Mouse (Mus musculus): ENCODE data around the gene Man2b1. TPM values are rescaled to one million over a fixed set of nuclear protein-coding genes. Genes with fewer than 3 reads are reported as not detected.
"Not testable (repeated sequence)": the region's sequence is repeated elsewhere in the genome, so short reads cannot be mapped to it uniquely, and the experiment has no call there.

Gene Man2b1
- polyA plus RNA-seq, 1 experiment from 2014 or later, result 40.1 TPM

- no peaks in the 10 kb centered on the region for H3K4me1 ChIP-seq (replicated peaks; ENCODE audit: insufficient read depth, low read length)
These were observed 39.9 kb downstream of the Man2b1 start, which contains the start of gene Zfp791 for GRCm38 (mm10) chr8:85122995-85123394. Gene Zfp791 (minus strand): TSS chr8:85123095.

GRCm38 (mm10) chr8:85123691-85124090 lies 40.6 kb downstream of the Man2b1 start:
- TF ChIP-seq CTCF (IDR thresholded peaks at IDR 0.05; ENCODE audit: low read depth), result no peak

More at GRCm38 (mm10) chr8:85122995-85123394, 39.9 kb downstream of the Man2b1 start, which contains the start of gene Zfp791:
- TF ChIP-seq CTCF (IDR thresholded peaks at IDR 0.05; ENCODE audit: low read depth), result no peak
- no peaks in the 10 kb centered on the region for H3K27me3 ChIP-seq (ENCODE audit: insufficient read depth, low read length)
- ATAC-seq (replicated peaks; ENCODE audit: low FRiP score, low read depth) (no peak), DNase-seq (ENCODE audit: low spot score) (no peak)
- no peaks in the 10 kb centered on the region for H3K9me3 ChIP-seq (replicated peaks; ENCODE audit: low read length)
- no peaks in the 10 kb centered on the region for H3K36me3 ChIP-seq (ENCODE audit: insufficient read depth, low read length)
- H3K4me3 ChIP-seq (replicated peaks; ENCODE audit: low read depth, low read length), result no peak within 1 kb of the TSS
- H3K27ac ChIP-seq, result no peak within 1 kb of the TSS
- WGBS, result 74% methylated on average over 3 of the region's 3 CpGs
- H3K9ac ChIP-seq (ENCODE audit: low read depth, low read length), result no peak within 1 kb of the TSS
- H3K4me2 ChIP-seq (ENCODE audit: low read length), result no peak within 1 kb of the TSS

DNA sequence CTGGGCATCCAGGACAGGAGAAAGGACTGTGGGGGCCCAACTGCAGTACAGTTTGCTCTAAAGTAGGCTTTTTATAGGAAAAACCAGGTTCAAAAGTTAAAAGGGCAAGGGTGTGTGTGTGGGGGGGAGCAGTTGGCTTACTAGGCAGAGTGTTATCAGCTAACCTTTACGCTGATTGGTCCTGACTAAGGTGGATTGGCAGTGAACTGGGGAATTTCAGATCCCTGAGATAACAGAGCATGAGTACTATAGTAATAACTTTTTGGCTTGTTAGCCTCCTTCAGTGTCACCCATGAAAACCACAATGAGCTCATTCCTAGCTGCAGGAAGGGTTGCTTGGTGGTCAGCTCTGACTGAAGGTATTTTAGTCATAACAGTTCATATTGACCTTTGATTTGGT lies 49.3 kb downstream of the Man2b1 start:
- Histone ChIP-seq H3K27ac (no peak overlapping the region), H3K9me3 (replicated peaks; ENCODE audit: low read length) (no peaks in the 10 kb centered on the region), H3K4me2 (ENCODE audit: low read length) (no peak overlapping the region), H3K4me3 (replicated peaks; ENCODE audit: low read depth, low read length) (no peak overlapping the region), H3K27me3 (ENCODE audit: insufficient read depth, low read length) (no peaks in the 10 kb centered on the region), H3K9ac (ENCODE audit: low read depth, low read length) (no peak overlapping the region), H3K4me1 (replicated peaks; ENCODE audit: insufficient read depth, low read length) (no peaks in the 10 kb centered on the region), H3K36me3 (ENCODE audit: insufficient read depth, low read length) (no peaks in the 10 kb centered on the region)
- 82% methylated on average over 1 of the region's 1 CpGs for WGBS
- ATAC-seq (replicated peaks; ENCODE audit: low FRiP score, low read depth), result no peak
- no peak for TF ChIP-seq CTCF (IDR thresholded peaks at IDR 0.05; ENCODE audit: low read depth)
- DNase-seq (ENCODE audit: low spot score), result no peak

More at GRCm38 (mm10) chr8:85123691-85124090, 40.6 kb downstream of the Man2b1 start:
- H3K4me1 ChIP-seq (replicated peaks; ENCODE audit: insufficient read depth, low read length), result no peaks in the 10 kb centered on the region
- ATAC-seq (replicated peaks; ENCODE audit: low FRiP score, low read depth) (no peak), DNase-seq (ENCODE audit: low spot score) (no peak)
- H3K9ac ChIP-seq (ENCODE audit: low read depth, low read length), result no peak overlapping the region
- no peak overlapping the region for H3K4me3 ChIP-seq (replicated peaks; ENCODE audit: low read depth, low read length)
- H3K27me3 ChIP-seq (ENCODE audit: insufficient read depth, low read length), result no peaks in the 10 kb centered on the region
- H3K27ac ChIP-seq, result no peak overlapping the region
- H3K4me2 ChIP-seq (ENCODE audit: low read length), result no peak overlapping the region
- H3K9me3 ChIP-seq (replicated peaks; ENCODE audit: low read length), result no peaks in the 10 kb centered on the region
- no peaks in the 10 kb centered on the region for H3K36me3 ChIP-seq (ENCODE audit: insufficient read depth, low read length)
- WGBS, result 92% methylated on average over 8 of the region's 8 CpGs

- not testable (repeated sequence) for H3K4me3 ChIP-seq (replicated peaks; ENCODE audit: low read depth, low read length); H3K4me2 ChIP-seq (ENCODE audit: low read length); H3K27me3 ChIP-seq (ENCODE audit: insufficient read depth, low read length); H3K36me3 ChIP-seq (ENCODE audit: insufficient read depth, low read length); H3K4me1 ChIP-seq (replicated peaks; ENCODE audit: insufficient read depth, low read length); DNase-seq (ENCODE audit: low spot score); ATAC-seq (replicated peaks; ENCODE audit: low FRiP score, low read depth); H3K9me3 ChIP-seq (replicated peaks; ENCODE audit: low read length); H3K9ac ChIP-seq (ENCODE audit: low read depth, low read length); H3K27ac ChIP-seq
- 91% methylated on average over 2 of the region's 2 CpGs for WGBS
These were observed 52.6 kb downstream of the Man2b1 start for GRCm38 (mm10) chr8:85135690-85136089.

- no peaks in the 10 kb centered on the region for H3K27me3 ChIP-seq (ENCODE audit: insufficient read depth, low read length)
- ATAC-seq (replicated peaks; ENCODE audit: low FRiP score, low read depth) (no peak), DNase-seq (ENCODE audit: low spot score) (no peak)
- TF ChIP-seq CTCF (IDR thresholded peaks at IDR 0.05; ENCODE audit: low read depth), result no peak
- no peaks in the 10 kb centered on the region for H3K36me3 ChIP-seq (ENCODE audit: insufficient read depth, low read length)
- H3K4me2 ChIP-seq (ENCODE audit: low read length), result no peak overlapping the region
- no peak overlapping the region for H3K9ac ChIP-seq (ENCODE audit: low read depth, low read length)
- no peak overlapping the region for H3K27ac ChIP-seq
- H3K9me3 ChIP-seq (replicated peaks; ENCODE audit: low read length), result no peaks in the 10 kb centered on the region; the same call in 1 of the 2 replicates
- no peaks in the 10 kb centered on the region for H3K4me1 ChIP-seq (replicated peaks; ENCODE audit: insufficient read depth, low read length)
- H3K4me3 ChIP-seq (replicated peaks; ENCODE audit: low read depth, low read length), result no peak overlapping the region
- WGBS, result 92% methylated on average over 4 of the region's 4 CpGs
These were observed 59.4 kb downstream of the Man2b1 start for GRCm38 (mm10) chr8:85142516-85142915.

Small RNA genes lying within 50 kb of the gene (microRNA-seq; reads per million reads assigned to microRNA genes)
- gene Gm23388, result not detected
- not detected for gene Mir7070

Other genes starting within 250 kb of the Man2b1 start
- gene Rad23a, start 242.6 kb upstream of the Man2b1 start, polyA plus RNA-seq (2015; fragmentation: Nextera tagmentation; extraction: Ambion mirVana), result 97.1 and 98.9 TPM in 2 replicates
- 644 and 753 TPM in 2 replicates for gene Calr, start 236.3 kb upstream of the Man2b1 start, polyA plus RNA-seq (2015; fragmentation: Nextera tagmentation; extraction: Ambion mirVana)
- gene Farsa, start 226.3 kb upstream of the Man2b1 start, polyA plus RNA-seq (2015; fragmentation: Nextera tagmentation; extraction: Ambion mirVana), result 68.2 and 74.7 TPM in 2 replicates
- 43.0 and 45.7 TPM in 2 replicates for gene Syce2, start 211.2 kb upstream of the Man2b1 start, polyA plus RNA-seq (2015; fragmentation: Nextera tagmentation; extraction: Ambion mirVana)
- gene Gcdh, start 189.3 kb upstream of the Man2b1 start, polyA plus RNA-seq (2015; fragmentation: Nextera tagmentation; extraction: Ambion mirVana), result 59.2 and 67.6 TPM in 2 replicates
- 1.1 and 1.8 TPM in 2 replicates for gene Klf1, start 181.3 kb upstream of the Man2b1 start, polyA plus RNA-seq (2015; fragmentation: Nextera tagmentation; extraction: Ambion mirVana)
- 12.3 and 13.2 TPM in 2 replicates for gene Dnase2a, start 174.7 kb upstream of the Man2b1 start, polyA plus RNA-seq (2015; fragmentation: Nextera tagmentation; extraction: Ambion mirVana)
- gene Mast1, start 145.9 kb upstream of the Man2b1 start, polyA plus RNA-seq (2015; fragmentation: Nextera tagmentation; extraction: Ambion mirVana), result 0.04 and 0.08 TPM in 2 replicates
- gene Rtbdn, start 136.3 kb upstream of the Man2b1 start, polyA plus RNA-seq (2015; fragmentation: Nextera tagmentation; extraction: Ambion mirVana), result 0.09 TPM in 1 of 2 replicates, not detected in the other
- gene Gm49661, start 113.8 kb upstream of the Man2b1 start, polyA plus RNA-seq (2015; fragmentation: Nextera tagmentation; extraction: Ambion mirVana), result not detected in 2 replicates
- 729 and 747 TPM in 2 replicates for gene Prdx2, start 113.7 kb upstream of the Man2b1 start, polyA plus RNA-seq (2015; fragmentation: Nextera tagmentation; extraction: Ambion mirVana)
- gene Rnaseh2a, start 113.5 kb upstream of the Man2b1 start, polyA plus RNA-seq (2015; fragmentation: Nextera tagmentation; extraction: Ambion mirVana), result 101 and 103 TPM in 2 replicates
- 22.7 and 27.7 TPM in 2 replicates for gene Junb, start 104.6 kb upstream of the Man2b1 start, polyA plus RNA-seq (2015; fragmentation: Nextera tagmentation; extraction: Ambion mirVana)
- 30.2 and 32.0 TPM in 2 replicates for gene Hook2, start 92.7 kb upstream of the Man2b1 start, polyA plus RNA-seq (2015; fragmentation: Nextera tagmentation; extraction: Ambion mirVana)
- not detected in 2 replicates for gene Best2, start 68.7 kb upstream of the Man2b1 start, polyA plus RNA-seq (2015; fragmentation: Nextera tagmentation; extraction: Ambion mirVana)
- 116 and 125 TPM in 2 replicates for gene Asna1, start 58.0 kb upstream of the Man2b1 start, polyA plus RNA-seq (2015; fragmentation: Nextera tagmentation; extraction: Ambion mirVana)
- 120 and 131 TPM in 2 replicates for gene Trir, start 56.4 kb upstream of the Man2b1 start, polyA plus RNA-seq (2015; fragmentation: Nextera tagmentation; extraction: Ambion mirVana)
- 19.0 and 19.4 TPM in 2 replicates for gene Tnpo2, start 46.4 kb upstream of the Man2b1 start, polyA plus RNA-seq (2015; fragmentation: Nextera tagmentation; extraction: Ambion mirVana)
- gene Fbxw9, start 23.2 kb upstream of the Man2b1 start, polyA plus RNA-seq (2015; fragmentation: Nextera tagmentation; extraction: Ambion mirVana), result 35.2 and 38.5 TPM in 2 replicates
- gene Gm5741, start 15.3 kb upstream of the Man2b1 start, polyA plus RNA-seq (2015; fragmentation: Nextera tagmentation; extraction: Ambion mirVana), result not detected in 2 replicates
- gene Dhps, start 11.5 kb upstream of the Man2b1 start, polyA plus RNA-seq (2015; fragmentation: Nextera tagmentation; extraction: Ambion mirVana), result 55.7 and 59.7 TPM in 2 replicates
- 152 and 156 TPM in 2 replicates for gene Wdr83os, start 2.5 kb upstream of the Man2b1 start, polyA plus RNA-seq (2015; fragmentation: Nextera tagmentation; extraction: Ambion mirVana)
- 33.8 and 36.7 TPM in 2 replicates for gene Wdr83, start 2.0 kb upstream of the Man2b1 start, polyA plus RNA-seq (2015; fragmentation: Nextera tagmentation; extraction: Ambion mirVana)
- gene Zfp791, start 39.8 kb downstream of the Man2b1 start, polyA plus RNA-seq (2015; fragmentation: Nextera tagmentation; extraction: Ambion mirVana), result 1.4 and 2.0 TPM in 2 replicates
- not detected in 2 replicates for gene Cks1brt, start 68.7 kb downstream of the Man2b1 start, polyA plus RNA-seq (2015; fragmentation: Nextera tagmentation; extraction: Ambion mirVana)
- not detected in 2 replicates for gene Olfr371, start 142.7 kb downstream of the Man2b1 start, polyA plus RNA-seq (2015; fragmentation: Nextera tagmentation; extraction: Ambion mirVana)
- gene Orc6, start 216.4 kb downstream of the Man2b1 start, polyA plus RNA-seq (2015; fragmentation: Nextera tagmentation; extraction: Ambion mirVana), result 66.0 and 67.7 TPM in 2 replicates
- gene Vps35, start 216.5 kb downstream of the Man2b1 start, polyA plus RNA-seq (2015; fragmentation: Nextera tagmentation; extraction: Ambion mirVana), result 128 and 137 TPM in 2 replicates